Mouse (Mus musculus) urinary bladder, postnatal 36 days (tissue): ENCODE results near the gene Cisd1.
"Not testable (repeated sequence)": the region's sequence is repeated elsewhere in the genome, so short reads cannot be mapped to it uniquely, and the experiment has no call there.

ENCODE experiments used
- DNase-seq, 2 experiments: peaks; one replicate each; pipeline ENCODE4 v3.0.0; 2022; ENCODE audit warnings: low spot score in 2 of 2, mixed read lengths in 1 of 2

Gene Cisd1

DNA sequence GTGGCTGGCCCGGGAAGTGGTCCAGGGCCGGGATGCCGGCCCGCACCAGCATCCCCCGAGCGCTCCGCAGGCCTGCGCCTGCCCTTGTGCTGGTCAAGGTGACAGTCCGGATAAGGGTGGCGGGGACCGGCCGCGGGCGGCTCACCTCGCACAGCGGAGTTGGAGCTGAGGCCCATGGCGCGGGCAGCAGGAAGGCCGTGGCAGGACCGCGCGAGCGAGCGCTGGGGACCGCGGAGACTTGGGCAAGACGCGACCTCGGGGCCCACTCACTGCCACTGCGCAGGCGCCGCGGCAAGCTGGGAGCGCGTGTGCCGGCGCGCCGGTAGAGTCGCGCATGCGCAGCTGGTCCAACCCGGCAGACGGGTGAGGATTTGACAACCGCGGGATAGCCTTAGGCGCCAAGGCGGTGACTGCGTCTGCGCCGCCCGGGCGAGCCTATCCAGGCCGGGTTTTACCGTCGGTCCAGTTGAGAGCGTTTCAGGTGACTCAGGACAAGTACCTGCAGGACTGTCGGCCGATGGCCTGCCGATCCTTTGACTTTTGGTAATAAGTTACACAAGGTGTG lies at the start of gene Cisd1:
TSS of gene Cisd1 (minus strand) at position 376 of the 565 bp plus-strand sequence.
- DNase-seq: peak; percentile 86 to 95

DNA sequence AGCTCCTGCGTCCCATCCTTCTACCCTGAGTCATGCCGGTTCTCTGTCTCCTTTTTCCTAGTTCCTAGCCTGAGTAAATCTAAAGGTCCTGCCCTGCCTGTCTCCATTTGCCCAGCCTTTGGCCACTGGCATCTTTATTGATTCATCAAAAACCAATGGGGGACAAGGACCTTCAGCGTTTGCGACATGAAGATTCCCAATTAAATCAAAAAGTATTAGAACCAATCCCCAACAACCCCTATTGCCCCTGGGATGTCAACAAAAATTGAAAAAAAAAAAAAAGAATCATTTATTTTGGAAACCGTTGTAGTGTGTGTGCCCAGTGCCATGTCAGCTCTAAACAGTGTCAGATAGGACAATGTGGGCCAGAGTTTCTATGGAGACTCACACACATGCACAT lies 44.6 kb upstream of the Cisd1 start:
- no peak for DNase-seq

DNA sequence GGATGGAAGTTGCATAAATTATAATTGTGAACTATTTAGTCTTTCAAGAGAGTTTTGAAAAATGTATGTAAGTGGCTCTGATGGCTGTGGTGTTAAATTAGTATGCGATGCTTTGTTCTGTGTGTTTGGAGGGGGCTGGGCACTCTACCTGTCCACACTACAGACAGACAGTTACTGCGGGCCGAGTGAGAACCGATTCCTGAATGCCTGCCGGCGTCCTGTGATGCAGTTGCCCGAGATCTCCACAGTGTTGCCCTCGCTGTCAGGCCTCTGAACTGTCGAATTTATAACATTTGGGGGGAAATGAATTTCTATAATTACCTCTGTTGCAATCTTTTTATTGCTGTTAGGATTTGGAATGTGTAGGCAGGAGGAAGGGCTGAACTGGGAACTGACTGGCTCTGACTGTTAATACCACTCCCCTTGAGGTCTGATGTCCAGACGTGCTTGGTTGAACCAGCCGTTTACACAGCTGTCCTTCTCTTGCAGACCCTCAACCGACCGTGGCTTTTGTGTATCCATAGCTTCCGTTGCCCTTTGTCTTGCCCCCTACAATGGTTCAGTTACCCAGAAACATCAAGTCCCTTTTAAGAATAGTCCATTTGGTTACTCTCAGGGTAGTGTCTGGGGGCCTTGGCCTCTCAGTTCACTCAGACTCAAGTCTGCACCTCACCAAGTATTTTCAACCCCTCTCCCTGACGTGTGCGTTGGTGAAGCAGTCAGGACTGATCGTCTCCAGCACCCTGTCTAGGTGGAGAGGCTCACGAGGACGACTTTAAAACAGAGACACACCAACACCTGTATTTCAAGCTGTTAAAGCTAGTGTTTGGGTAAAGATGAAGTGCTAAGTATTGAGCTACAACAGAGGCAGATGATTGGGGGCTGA lies 39.6 kb upstream of the Cisd1 start:
- no peak for DNase-seq

DNA sequence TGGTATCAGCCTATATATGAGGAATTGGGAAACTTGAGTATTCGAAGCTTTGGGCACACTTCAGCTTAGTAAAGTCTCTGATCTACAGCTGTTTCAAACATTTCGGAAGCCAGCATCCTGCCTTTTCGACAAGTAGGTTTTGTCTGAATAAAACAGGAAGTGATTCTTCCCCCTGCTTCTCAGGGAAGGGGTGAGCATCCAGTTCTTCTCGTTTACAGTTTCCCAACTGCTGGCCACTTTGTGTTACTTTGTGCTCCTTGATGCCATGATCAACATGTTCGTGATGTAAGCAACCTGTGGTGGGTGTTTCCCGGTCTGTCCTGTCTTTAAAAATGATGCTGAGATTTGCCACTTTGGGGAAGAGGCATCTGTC lies 38.8 kb upstream of the Cisd1 start:
- not testable (repeated sequence) for DNase-seq

DNA sequence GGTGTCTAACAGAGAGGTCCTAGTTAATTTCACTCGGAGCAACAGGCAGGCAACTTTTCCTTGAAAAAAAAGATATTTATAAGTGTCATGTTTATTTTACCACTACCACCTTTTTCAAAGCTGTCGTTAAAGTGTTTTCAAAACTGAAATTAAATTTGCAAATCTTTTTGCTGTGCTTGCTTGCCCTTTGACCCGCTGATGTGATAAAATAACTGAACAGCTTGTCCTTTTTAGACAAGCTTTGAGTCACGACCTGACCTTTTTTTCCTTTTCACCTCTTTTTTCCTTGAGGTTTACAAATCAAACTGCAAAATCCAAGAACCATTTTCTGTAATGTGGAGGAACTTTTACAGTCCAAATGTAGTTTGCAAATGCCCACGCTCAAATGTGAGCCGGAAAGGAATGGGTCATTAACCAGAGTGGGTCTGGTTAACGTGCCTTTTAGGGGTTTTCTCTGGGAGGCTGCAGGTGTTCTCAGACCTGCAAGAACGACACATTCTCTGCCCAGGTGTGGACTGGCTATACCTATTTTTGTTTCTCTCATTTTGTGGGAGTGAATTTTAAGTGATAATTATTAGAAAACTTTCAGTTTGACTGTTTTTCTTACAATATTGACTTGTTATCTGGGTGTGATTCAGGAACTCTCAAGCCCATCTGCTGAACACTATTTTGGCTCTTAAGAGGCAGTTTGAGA lies 38.3 kb upstream of the Cisd1 start:
- DNase-seq: no peak

DNA sequence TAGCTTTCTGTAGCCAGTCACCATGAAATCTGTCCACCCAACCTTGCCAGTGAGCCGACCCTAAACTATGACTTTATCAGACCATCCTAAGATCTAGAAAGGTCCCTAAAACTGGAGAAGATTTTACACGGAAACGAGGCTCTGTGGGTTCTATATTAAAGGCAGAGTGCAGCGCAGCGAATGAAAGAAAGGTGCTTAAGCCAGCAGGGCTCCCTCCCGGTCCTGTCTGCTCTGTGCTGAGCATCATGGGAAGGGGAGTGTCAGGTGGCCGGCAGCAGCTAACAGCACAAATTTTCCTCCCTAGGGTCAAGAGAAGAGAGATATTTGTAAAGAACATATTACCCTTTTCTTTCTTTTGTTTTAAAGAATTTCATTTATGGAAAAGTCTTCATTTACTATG lies 37.4 kb upstream of the Cisd1 start:
- no peak for DNase-seq

DNA sequence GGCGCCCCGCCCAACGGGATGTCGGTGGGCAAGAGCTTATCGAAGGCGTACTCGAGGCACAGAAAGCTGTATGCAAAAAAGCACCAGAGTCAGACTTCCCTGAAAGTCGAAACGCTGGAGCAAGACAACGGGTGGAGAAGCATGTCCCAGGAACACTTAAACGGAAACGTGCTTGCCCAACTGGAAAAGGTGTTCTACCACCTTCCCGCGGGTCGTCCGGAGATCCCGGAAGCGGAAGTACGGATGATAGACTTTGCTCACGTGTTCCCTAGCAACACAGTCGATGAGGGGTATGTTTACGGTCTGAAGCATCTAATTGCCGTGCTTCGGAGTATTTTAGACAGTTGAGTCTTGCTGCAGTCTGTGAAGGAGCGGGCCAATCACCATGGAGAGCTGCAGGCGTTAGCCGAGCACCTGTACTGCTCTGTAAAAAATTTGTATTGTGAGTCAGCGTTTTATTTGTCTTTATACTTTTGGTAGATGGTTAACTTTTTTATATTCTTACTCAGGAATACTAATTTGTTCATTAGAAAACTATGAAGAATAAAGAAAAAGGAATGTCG lies 36.8 kb upstream of the Cisd1 start:
- DNase-seq: no peak

DNA sequence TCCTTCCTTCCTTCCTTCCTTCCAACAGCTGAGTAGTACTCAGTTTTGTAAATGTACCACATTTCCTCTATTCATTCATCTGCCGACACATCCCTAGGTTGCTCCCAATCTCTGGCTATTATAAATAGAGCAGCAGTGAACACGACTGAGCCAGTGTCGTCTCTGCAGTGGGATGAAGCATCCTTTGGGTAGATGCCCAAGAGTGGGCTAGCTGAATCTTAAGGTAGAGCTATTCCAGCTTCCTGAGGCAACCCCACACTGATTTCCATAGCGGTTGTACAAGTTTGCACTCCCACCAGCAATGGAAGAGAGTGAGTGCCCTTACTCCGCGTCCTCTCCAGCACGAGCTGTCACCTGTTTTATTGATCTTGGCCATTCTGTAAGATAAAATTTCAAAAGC lies 35.7 kb upstream of the Cisd1 start:
- DNase-seq: no peak

DNA sequence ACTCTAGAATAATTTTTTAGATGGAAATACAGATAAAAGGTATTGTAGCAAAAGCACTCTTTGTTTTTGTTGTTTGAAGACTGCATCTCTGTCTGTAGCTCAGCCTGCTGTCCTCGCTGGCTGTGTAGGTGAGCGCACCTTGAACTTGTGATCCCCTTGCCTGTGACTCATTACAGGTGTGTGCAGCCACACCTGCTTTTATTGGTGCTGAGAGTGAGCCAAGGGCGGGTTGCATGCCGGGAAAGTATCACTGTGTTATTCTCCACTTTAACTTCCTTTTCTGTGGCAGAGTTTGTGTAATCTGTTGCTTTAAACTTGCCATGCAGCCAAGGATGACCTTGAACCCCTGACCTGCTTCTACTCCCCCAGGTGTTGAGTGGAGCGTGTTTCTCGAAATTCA lies 31.3 kb upstream of the Cisd1 start:
- DNase-seq: no peak

DNA sequence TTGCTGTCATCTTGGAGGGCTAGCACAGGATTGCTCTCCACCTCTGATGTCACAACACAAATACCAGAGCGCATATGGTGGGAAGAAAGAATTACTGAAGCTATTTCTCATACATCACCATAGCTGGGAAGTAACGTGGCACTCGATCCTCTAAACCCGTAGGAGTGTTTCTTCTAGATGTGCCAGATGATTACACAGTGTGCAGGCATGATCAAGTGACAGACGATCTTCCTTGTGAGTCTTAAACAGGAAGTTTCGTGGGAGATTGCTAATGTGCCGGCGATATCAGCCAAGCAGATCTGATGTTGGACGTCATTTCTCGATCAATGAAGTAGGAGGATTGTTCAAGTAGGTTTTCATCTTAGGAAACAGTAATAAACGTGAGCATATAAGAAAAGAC lies 29.0 kb upstream of the Cisd1 start:
- no peak for DNase-seq

DNA sequence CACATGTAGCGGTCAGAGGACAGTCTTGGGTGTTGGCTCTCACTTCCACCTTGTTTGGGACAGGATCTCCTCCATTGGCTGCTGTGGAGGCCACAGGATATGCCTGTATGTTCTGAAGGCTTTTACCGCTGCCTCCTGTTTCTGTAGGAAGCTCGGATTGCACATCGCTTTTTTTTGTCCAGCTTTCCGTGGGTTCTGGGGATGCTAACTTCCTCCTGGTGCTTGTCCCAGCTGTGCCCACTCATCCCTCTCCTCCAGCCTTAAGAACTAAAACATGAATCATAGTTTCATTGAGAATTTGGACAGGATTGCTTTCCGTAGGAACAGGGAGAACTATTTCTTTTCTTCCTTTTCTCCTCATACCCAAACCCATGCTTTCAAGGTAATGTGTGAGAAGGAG lies 27.1 kb upstream of the Cisd1 start:
- DNase-seq: no peak

DNA sequence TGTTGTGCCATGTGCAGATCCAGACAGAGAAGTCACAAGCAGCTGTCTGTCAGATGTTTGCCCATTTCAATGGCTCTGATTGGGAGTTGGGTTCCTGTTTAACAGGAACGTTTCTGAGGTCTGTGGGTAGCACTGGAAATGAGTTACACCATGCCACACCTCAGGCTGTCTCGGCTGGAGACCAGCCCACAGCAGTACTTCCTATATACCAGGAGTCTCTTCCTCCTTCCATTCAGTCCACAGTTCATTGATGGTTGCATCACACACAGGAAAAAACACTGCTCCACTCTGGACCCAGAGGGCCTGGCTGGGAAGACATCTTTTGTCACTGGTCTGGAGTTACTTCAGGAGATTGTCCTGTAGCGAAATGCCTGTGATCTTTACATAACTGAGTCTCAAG lies 24.7 kb upstream of the Cisd1 start:
- no peak for DNase-seq

DNA sequence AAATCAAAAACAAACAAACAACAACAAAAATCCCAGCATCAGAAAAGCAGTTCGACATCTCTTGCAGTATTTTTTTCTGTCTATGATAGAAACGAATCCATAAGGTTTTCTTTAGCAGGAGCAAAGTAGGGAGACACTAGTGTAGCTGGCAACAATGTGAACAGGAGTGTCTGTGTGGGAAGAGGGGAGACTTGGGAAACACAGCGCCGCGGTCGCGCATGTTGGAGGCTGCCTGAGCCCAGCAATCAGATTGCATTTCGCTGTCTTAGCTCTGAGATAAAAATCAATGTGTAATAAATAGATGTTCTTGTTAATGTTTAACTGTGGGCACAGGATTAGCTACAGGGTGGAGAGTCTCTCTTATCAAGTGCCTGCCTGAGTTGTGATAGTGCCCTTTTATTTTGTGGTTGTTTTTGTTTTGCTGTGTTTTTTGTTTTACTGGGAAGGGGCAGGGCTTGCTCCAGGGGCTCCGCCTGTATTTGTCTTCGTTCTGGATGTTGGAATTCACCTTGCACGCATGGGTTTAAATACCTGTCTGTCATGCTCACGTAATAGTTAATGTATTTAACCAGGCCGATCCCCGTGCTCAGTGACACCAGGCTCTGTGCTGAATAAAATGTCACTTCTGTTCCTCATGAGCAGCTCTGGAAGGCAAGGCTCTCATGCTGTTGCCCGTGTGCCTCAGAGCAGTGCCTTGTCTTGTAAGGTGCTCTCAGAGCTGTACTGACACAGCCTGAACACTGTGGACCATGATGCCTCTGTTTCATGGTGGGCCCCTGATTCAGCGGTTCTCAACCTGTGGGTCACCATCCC lies 23.6 kb upstream of the Cisd1 start:
- no peak for DNase-seq

DNA sequence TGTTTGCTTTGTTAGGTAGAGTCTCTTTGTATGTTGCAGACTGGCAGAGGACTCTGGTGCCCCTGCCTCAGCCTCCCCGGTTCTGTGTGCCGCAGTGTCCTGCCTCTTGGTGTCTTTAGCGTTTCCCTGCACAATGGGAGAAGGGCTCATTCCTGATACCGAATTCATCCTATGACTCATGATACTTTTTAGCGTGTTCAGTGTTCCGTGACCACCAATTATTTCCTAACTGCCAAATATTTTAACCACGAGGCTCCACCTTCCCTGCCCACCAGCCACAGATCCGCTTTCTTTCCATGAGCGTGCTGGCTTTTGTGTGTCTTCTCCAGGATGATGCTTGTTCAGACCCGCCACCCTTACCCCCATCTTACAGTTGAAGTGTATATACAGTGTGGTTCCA lies 19.1 kb upstream of the Cisd1 start:
- DNase-seq: no peak

DNA sequence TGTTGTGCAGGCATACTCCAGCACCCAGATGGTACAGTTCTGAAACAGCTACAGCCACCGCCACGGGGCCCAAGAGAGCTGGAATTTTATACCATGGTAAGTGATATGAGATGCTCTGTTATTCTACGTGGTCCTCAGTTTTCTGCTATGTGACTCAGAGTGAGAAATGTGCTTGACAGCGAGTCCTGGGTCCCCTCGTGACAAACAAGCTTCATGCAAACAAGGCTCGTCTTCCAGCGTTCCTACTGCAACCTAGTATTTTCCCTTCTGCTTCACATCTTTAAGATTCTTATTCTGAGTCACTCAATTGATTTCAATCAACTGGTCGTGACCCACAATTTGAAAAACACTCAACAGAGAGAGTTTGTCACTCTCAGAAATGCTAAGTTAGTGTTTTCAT lies 18.7 kb upstream of the Cisd1 start:
- DNase-seq: no peak

DNA sequence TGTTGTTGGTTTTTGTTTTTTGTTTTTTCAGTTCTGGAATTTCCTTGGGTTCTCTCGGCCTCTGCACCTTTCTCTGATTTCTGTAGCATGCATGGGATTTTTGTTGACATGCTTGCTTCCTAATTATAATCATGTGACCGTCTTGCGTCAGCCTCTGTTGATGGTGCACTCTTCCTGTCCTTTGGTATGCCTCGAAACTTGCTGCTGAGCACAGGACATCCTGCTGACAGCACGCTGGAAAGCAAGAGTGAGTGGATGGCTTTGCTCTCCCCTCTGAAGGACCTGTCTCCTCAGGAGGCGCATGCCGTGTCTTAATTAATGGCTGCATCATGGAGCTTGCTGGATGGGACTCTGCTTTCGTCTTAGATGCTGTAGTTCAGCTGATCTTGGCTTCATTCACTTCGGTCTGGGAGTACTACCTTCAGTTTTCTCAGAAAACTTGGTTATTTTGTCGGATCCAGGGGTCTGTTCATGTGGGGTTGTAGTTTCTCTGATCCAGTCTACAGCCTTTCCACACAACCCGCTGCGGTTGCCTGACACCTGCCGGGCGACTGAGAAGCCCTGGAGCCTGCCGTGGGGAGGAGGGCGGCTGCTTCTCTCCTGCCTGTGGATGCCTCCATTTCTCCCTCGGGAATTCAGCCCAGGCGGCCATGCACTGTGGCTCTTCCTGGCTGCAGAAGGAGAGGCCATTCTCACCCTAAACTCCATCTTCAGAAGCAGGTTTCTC lies 17.2 kb upstream of the Cisd1 start:
- no peak for DNase-seq

DNA sequence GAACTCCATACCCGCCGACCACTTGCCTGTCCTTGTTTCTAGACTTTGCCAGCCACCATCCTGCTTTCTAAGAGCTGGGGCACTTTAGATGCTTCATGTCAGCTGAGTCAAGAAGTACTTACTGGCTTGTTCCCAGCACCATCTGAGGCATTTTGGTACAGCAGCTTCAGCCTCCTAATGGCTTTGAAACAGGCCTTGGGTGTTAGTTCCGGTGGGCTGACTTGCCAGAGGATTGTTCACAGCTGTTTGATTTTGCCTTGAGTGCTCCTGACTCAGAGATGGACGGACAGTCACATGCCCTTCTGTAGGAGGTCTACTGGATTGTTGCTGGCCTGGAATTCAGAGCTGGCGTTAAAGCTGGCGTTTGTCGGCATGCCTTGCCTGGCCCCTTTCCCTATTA lies 16.3 kb upstream of the Cisd1 start:
- no peak for DNase-seq

DNA sequence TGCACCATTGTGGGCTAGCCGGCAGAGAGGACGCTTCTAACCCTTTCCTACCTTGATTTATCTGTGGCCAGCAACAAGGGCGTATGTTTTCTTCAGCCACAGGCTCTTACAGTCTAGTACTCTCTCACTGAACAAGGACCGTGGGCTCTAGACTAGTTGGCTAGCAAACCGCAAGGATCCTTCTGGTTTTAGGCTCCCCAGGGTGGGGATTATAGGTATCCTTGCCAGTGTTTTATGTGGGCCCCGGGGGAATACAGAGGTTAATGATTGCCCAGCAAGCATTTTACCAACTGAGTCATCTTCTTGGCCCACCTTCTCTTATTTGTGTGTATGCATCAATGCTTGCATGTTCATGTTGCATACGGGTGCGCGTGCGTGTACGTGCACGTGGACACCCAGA lies 10.2 kb upstream of the Cisd1 start:
- no peak for DNase-seq

DNA sequence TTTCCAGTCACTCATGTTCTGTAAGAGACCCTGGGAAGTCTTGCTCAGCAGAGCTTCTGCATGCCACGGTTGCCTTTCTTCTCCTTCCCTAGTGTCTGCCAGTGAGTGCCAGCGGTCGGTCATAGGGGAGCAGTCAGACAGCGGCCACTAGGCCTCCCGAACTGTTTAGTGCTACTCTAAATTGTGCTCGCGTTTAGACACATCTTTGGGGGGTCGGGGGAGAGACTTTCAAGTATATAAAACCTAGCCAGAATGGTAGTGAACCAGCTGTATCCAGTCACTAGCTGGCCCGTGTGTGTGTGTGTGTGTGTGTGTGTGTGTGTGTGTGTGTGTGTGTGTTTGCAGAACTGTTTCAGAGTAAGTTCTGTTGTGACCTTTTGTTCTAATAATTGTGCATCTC lies 9.1 kb upstream of the Cisd1 start:
- no peak for DNase-seq

DNA sequence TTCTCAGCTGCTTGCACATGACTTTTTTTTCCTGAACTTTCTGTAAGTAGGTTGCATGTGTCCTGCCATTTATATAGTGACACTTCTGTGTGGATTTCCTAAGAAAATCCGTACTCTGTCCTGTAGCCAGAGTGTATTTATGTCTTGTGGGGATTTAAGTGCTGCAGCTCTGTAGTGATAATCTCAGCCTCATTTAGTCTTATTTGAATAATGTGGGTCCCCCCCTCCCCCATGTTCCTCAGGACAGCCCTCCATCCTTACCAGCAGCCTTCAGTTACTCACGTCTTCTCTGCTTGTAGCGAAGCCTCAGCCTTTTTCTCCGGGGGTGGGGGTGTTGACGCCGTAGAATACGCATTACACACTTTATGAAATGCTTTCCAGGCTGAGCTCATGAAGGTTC lies 6.5 kb upstream of the Cisd1 start:
- no peak for DNase-seq

DNA sequence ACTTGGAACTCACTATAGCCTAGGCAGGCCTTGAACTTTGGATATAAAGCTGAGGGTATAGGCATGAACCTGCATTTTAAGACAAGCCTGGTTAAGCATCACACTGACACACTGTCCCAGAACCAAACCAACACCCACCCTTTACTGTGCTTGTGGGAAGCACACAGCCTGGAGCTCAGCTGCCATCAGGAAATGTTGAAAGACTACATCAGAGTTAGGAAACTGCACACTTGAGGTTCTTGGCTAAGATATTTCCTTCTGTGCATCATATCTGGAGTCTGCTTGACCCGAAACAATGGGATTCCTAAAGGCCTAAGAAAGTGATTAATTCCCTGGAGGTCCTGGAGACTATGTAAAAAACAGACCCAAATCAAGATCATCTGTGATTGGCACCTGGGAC lies 4.5 kb upstream of the Cisd1 start:
- no peak for DNase-seq
